Mouse (Mus musculus): ENCODE data around the gene Me1.

- TF ChIP-seq CTCF (IDR thresholded peaks at IDR 0.05; ENCODE audit: borderline replicate concordance, insufficient read depth, low read depth, low read length) = no peak
- TF ChIP-seq POLR2A (IDR thresholded peaks at IDR 0.05; ENCODE audit: borderline replicate concordance, insufficient read depth, low read length) = no peak
Measured at GRCm38 (mm10) chr9:86739971-86740370, 44.2 kb upstream of the Me1 start.

All from cerebellum, adult 2 months (tissue).